Mouse (Mus musculus) midbrain, embryonic 16.5 days (tissue): ENCODE results near the gene Nxpe3. TPM values are rescaled to one million over a fixed set of nuclear protein-coding genes. Genes with fewer than 3 reads are reported as not detected.

Experiments
- ATAC-seq: fragments of 200-750 bp; cut with Nextera tagmentation; 2 replicates; pipeline ENCODE4 v1.8.0; 2017; ENCODE audit warnings: moderate TSS enrichment
- H3K27ac ChIP-seq: fragments of 300-500 bp; sonication (generic); 2 replicates; pipeline ENCODE4 v1.5.1; 2014; ENCODE audit warnings: mild to moderate bottlenecking, low read length, mixed read lengths
- H3K27me3 ChIP-seq: fragments of 300-500 bp; sonication (generic); 2 replicates; pipeline ENCODE4 v1.6.1; 2014; ENCODE audit warnings: low read depth, low read length, mixed read lengths; ENCODE audit not compliant: control insufficient read depth, insufficient read depth
- H3K36me3 ChIP-seq: fragments of 300-500 bp; sonication (generic); 2 replicates; pipeline ENCODE4 v1.6.1; 2014; ENCODE audit warnings: mild to moderate bottlenecking, low read length, moderate library complexity, mixed read lengths; ENCODE audit not compliant: control insufficient read depth, insufficient read depth
- H3K4me1 ChIP-seq: fragments of 300-500 bp; sonication (generic); 2 replicates; pipeline ENCODE4 v1.6.1; 2014; ENCODE audit warnings: mild to moderate bottlenecking, low read length, mixed read lengths; ENCODE audit not compliant: control insufficient read depth, insufficient read depth
- H3K4me2 ChIP-seq: fragments of 300-500 bp; sonication (generic); 2 replicates; pipeline ENCODE4 v1.6.1; 2014; ENCODE audit warnings: mild to moderate bottlenecking, low read length, mixed read lengths
- H3K4me3 ChIP-seq: fragments of 300-500 bp; sonication (generic); 2 replicates; pipeline ENCODE4 v1.5.1; 2014; ENCODE audit warnings: low read depth, mild to moderate bottlenecking, low read length, moderate library complexity, mixed read lengths
- H3K9ac ChIP-seq: fragments of 300-500 bp; sonication (generic); 2 replicates; pipeline ENCODE4 v1.6.1; 2014; ENCODE audit warnings: low read depth, low read length, mixed read lengths
- H3K9me3 ChIP-seq: fragments of 300-500 bp; sonication (generic); replicated peaks from 2 replicates; pipeline ENCODE4 v1.6.1; 2014; ENCODE audit warnings: mild to moderate bottlenecking, low read length, mixed read lengths; ENCODE audit not compliant: control insufficient read depth, poor library complexity, severe bottlenecking
- WGBS: fragments of 180-500 bp; shearing (Covaris S2); extraction: QIAGEN DNeasy Blood & Tissue Kit; methylation state at CpG from one replicate; pipeline ENCODE4 v1.1.7; 2014; 5-methylcytosine and 5-hydroxymethylcytosine counted together
- polyA plus RNA-seq: library from polyadenylated mRNA; unstranded; fragments of >200 nt; fragmentation: Nextera tagmentation; extraction: Ambion mirVana; gene quantifications from 2 replicates; pipeline ENCODE4 v1.2.1, GENCODE M21; 2015

Nxpe3 gene
- polyA plus RNA-seq, 1 experiment from 2014 or later = 1.8 TPM

DNA sequence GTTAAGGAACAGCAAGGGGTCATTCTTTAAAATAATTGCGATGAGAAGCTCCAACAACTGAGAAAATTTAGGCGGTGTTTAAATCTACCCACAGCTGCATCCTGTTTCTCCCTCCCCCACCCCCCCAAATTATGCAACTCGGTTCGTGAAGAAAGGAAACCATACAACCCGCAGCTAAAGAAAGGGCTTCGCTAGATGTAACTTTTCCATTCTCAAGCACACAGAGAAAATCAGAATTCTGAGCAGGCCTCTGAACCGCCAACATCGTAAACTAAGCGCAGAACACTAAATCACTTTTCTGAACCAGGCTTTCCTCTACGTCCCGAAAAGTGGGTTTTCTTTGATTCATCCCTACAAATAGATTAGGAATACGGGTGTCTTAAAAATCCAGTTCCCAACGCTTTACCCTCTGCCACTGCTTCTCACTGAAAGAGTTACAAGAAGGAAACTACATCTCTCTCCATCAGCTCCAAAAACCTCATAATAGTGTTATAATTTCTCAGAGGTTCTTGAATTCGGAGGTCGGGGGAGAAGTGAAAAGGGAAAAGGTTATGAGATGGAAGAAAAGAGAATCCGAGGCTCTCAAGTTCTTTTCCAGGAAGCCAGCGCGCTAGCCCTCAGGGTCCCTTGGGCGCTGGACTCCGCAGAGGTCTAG is 74.0 kb downstream of the Nxpe3 start:
- no peaks in the 10 kb centered on the region for H3K27me3 ChIP-seq
- no peaks in the 10 kb centered on the region for H3K9me3 ChIP-seq
- peaks cover 2% of the 10 kb centered on the region; the same call in 1 of the 2 replicates for H3K36me3 ChIP-seq
- ATAC-seq = no peak
- peak overlapping the region; percentile 74 for H3K4me3 ChIP-seq
- peaks cover 12% of the 10 kb centered on the region for H3K4me1 ChIP-seq
- H3K9ac ChIP-seq = peak overlapping the region; percentile 61
- H3K27ac ChIP-seq = no peak overlapping the region
- peak overlapping the region; percentile 73 for H3K4me2 ChIP-seq
- 14% methylated on average over 20 of the region's 20 CpGs for WGBS

DNA sequence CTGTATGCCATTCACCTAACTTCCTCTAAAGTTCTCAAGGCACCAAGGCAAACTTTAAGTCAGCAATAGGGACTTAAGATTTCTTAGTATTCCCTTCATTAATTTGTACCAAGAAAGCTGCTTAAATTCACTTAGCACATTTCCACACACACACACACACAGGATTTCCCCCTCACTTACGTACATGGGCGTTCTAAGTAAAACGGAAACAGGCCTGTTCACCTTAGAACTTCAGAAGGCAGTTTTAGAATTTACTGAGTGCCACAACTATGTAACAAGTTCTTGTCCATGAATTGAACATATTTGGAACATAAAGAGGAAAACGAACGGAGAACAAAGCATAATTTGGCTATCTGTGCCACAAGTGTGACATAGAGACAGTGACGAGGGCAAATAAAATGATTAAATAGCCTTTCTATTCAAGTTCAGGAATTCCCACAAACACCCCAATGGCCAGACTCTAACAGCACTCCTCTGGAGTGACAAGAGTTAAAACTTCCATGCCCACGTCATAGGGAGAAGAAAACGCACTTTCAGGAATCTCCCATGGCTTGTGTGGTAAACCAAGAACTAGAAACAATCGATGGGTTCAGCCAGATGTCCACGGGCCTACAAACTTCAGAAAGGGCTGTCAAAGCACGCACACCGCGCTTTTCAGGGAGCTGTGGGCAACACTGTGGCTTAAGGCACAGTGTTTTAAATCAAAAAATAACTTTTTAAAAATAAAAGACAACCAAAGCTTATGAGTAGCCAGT is 74.7 kb downstream of the Nxpe3 start:
- Histone ChIP-seq H3K36me3 (peaks cover 9% of the 10 kb centered on the region), H3K9ac (no peak overlapping the region), H3K9me3 (no peaks in the 10 kb centered on the region; the same call in 1 of the 2 replicates), H3K4me1 (peaks cover 12% of the 10 kb centered on the region), H3K4me2 (peak overlapping the region; percentile 73), H3K27me3 (no peaks in the 10 kb centered on the region), H3K4me3 (peak overlapping the region; percentile 74), H3K27ac (no peak overlapping the region)
- 62% methylated on average over 13 of the region's 13 CpGs for WGBS
- ATAC-seq = no peak

DNA sequence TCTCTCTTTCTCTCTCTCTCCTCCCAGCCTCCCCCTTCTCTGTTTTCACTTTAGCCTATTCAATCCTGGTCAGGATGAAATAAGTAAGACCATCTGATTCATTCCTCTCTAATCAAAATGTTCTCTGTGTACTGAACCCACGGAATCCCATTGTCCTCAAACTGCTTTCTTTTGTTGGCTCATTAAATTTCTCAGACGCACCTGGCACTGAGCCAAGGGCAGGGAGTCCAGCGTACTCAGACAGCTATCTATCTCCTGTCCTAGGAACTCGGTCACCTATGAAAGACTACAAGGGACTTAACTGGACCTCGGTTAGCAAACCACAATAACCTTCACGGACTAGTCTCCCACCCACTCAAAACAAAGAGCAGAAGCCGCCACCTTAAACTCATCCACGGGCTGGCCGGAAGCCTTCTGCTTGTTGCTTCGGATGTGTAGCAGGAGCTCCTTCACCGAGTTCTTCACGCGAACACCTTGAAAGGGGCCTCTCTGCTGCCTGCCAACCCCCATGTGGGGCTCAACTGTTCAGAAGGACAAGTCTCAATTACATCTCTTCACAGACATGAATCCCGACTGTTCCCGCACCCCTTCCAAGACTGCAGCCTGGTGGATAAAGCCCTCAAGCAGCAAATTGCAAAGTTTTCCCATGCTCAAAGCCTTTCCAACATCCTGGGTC is 75.8 kb downstream of the Nxpe3 start:
- Histone ChIP-seq H3K4me3 (no peak overlapping the region), H3K9ac (no peak overlapping the region), H3K27me3 (no peaks in the 10 kb centered on the region), H3K4me2 (peak overlapping the region; percentile 24; the same call in 1 of the 2 replicates), H3K4me1 (peaks cover 12% of the 10 kb centered on the region), H3K27ac (no peak overlapping the region), H3K36me3 (peaks cover 13% of the 10 kb centered on the region), H3K9me3 (no peaks in the 10 kb centered on the region; the same call in 1 of the 2 replicates)
- ATAC-seq = no peak
- 65% methylated on average over 15 of the region's 15 CpGs for WGBS

DNA sequence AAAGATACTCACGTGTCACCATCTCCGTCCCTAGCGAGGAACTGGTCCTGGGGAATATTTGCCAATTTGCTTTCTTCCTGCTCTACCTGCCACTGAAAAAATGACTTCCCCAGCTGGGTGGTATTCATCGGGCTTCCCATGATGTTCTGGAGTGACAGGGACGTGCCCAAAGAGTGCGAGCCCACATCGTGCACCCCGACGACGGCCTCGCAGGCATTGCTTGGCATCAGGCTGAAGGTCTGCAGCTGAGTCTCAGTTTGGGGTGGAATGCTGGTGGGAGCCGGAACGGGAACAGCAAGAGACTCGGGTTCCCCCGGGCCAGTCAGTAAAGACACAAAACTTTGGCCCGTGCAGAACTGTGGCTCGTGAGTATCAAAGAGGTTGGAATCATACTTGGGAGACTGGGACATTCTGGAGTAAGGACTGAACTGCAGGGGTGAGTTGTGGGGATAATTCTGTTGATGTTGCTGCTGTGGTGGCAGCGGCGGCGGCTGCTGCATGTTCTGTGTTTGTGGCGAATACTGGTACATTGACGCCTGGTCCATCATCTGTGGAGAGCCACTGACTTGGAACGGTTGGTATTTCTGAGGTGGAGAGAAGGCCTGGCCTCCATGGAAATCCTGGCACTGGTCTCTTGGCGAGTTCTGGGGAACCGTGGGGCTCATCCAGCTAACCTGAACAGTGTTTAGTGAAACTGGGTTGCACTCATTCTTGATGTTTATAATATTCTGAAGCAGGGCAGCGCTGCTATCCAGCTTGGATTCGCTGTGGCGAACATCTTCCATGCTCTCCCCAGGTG is 77.2 kb downstream of the Nxpe3 start:
- Histone ChIP-seq H3K27ac (no peak overlapping the region), H3K36me3 (peaks cover 16% of the 10 kb centered on the region), H3K4me1 (peaks cover 12% of the 10 kb centered on the region), H3K9me3 (no peaks in the 10 kb centered on the region; the same call in 1 of the 2 replicates), H3K4me2 (no peak overlapping the region), H3K9ac (no peak overlapping the region), H3K4me3 (no peak overlapping the region), H3K27me3 (no peaks in the 10 kb centered on the region)
- ATAC-seq = no peak
- WGBS = 94% methylated on average over 28 of the region's 28 CpGs

DNA sequence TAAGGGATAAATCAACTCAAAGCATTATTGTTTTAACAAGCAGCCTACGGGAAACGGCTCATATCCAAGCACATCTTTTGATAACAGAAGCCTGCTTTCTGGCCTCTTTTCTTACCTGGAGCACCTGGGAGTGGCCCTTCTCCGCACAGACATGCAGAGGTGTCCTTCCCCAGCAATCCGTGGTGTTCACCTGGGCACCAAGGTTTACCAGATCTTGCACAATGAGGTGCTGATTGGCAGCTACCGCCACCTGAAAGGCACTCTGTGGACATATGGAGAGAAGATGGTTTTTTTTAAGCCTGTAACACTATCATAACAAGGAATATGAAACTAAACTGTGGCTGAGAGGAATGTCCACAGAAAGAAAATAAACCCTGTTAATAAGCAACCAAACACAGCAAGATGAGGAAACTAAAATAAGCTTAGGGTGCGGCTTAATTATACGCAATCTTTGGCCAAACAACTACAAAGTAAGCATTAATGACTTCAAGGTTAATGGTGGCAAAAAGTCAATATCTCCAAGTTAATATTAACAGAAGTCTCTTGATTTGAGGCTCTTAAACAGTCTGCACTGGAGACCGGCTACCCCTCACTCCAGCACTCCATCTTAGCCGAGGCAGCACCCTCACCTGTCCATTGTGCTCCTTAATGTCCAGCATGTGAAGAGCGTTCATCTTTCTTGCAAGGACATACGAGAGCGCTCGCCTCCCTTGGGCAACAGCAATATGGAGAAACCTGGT is 78.7 kb downstream of the Nxpe3 start:
- no peak overlapping the region for H3K4me2 ChIP-seq
- H3K4me3 ChIP-seq = no peak overlapping the region
- 97% methylated on average over 13 of the region's 13 CpGs for WGBS
- no peak overlapping the region for H3K27ac ChIP-seq
- H3K9ac ChIP-seq = no peak overlapping the region
- peaks cover 18% of the 10 kb centered on the region for H3K36me3 ChIP-seq
- peaks cover 12% of the 10 kb centered on the region for H3K4me1 ChIP-seq
- no peaks in the 10 kb centered on the region for H3K27me3 ChIP-seq
- no peak for ATAC-seq
- no peaks in the 10 kb centered on the region; the same call in 1 of the 2 replicates for H3K9me3 ChIP-seq

DNA sequence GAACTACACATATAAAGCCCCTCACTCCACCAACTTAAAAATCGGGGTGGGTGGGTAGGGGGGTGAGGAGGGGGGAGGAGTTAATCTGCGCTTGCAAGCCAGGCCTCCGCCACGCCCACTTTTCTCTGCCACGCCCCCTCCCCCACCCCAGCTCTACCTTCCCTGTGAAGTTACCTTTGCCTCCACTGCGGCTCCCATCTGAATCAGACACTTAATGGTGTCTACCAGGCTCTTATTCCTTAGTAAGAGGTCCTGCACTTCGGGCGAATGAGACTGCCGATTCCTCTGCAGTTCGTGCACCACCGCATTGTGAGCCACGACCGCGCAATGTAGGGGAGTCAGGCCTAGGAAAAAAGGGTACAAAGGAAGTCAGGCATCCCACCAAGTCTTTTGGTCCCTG is 79.6 kb downstream of the Nxpe3 start:
- no peaks in the 10 kb centered on the region; the same call in 1 of the 2 replicates for H3K9me3 ChIP-seq
- no peak overlapping the region for H3K27ac ChIP-seq
- 84% methylated on average over 14 of the region's 14 CpGs for WGBS
- H3K9ac ChIP-seq = no peak overlapping the region
- no peak for ATAC-seq
- no peak overlapping the region for H3K4me3 ChIP-seq
- H3K36me3 ChIP-seq = peaks cover 18% of the 10 kb centered on the region
- H3K4me1 ChIP-seq = peaks cover 5% of the 10 kb centered on the region; the same call in 1 of the 2 replicates
- H3K4me2 ChIP-seq = no peak overlapping the region
- H3K27me3 ChIP-seq = no peaks in the 10 kb centered on the region

DNA sequence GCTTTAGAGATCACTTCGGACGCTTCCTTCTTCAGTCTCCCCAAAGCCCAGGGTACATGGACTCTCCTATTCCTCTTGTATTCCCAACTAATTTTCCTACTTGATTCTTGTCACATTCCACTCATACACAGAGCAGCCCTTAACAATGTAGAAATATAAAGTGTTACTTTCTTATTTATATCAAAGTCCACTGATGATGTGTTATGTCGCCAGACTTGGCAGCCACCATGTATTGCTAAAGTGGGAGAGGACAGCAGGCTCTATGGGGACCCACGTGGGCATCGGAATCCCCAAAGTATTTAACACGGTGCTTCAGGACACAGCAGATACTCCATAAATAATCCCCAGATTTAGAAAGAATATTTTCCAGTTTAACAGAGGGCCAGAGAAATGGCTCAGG is 80.4 kb downstream of the Nxpe3 start:
- 97% methylated on average over 6 of the region's 6 CpGs for WGBS
- H3K4me1 ChIP-seq = peaks cover 3% of the 10 kb centered on the region; the same call in 1 of the 2 replicates
- H3K4me3 ChIP-seq = no peak overlapping the region
- no peaks in the 10 kb centered on the region for H3K27me3 ChIP-seq
- H3K27ac ChIP-seq = no peak overlapping the region
- H3K4me2 ChIP-seq = no peak overlapping the region
- H3K36me3 ChIP-seq = peaks cover 18% of the 10 kb centered on the region
- ATAC-seq = no peak
- H3K9ac ChIP-seq = no peak overlapping the region
- H3K9me3 ChIP-seq = no peaks in the 10 kb centered on the region; the same call in 1 of the 2 replicates

DNA sequence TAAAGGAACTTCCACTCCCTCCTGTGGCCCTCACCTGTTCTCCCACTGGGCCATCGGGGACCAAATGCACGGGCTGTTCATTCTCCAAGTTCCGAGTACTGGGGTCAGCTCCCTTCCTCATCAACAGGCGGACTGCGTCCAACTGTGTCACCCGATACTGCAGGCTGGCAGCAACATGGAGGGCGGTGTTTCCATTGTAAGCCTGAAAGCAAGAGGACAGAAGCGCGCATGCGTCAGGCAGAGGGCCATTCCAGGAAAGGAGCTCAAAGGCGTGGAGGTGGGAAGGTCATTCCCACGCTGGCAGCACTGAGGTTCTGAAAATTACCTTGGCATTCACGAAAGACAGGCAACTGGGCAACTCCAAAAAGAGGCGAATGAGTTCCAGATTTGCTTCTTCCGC is 81.2 kb downstream of the Nxpe3 start:
- no peaks in the 10 kb centered on the region for H3K27me3 ChIP-seq
- H3K9me3 ChIP-seq = no peaks in the 10 kb centered on the region; the same call in 1 of the 2 replicates
- 89% methylated on average over 15 of the region's 15 CpGs for WGBS
- H3K4me3 ChIP-seq = no peak overlapping the region
- no peak overlapping the region for H3K27ac ChIP-seq
- H3K36me3 ChIP-seq = peaks cover 18% of the 10 kb centered on the region
- H3K9ac ChIP-seq = no peak overlapping the region
- H3K4me1 ChIP-seq = no peaks in the 10 kb centered on the region
- no peak overlapping the region for H3K4me2 ChIP-seq
- ATAC-seq = no peak
